Mouse (Mus musculus) CH12.LX (cell line): ENCODE measurements at regions not wholly inside any gene's neighbourhood (a gene's known extent, or its start where the extent isn't known, plus 50 kb on each side); places are given as distances from the start of the nearest gene placed in this dataset.
A peak's percentile ranks its signal among the peaks of the same experiment; 100 is the strongest.

Experiments
- DNase-seq: peaks from one replicate; pipeline ENCODE4 v3.0.0-alpha.2; 2013; ENCODE audit errors: extremely low read depth
- H3K27ac ChIP-seq: 2 replicates; pipeline ENCODE4 v1.5.1; 2012; ENCODE audit warnings: low read depth, mild to moderate bottlenecking, control low read depth, moderate library complexity; ENCODE audit not compliant: insufficient read depth
- H3K27me3 ChIP-seq: replicated peaks from 2 replicates; pipeline ENCODE3; 2012; ENCODE audit warnings: inconsistent platforms
- H3K36me3 ChIP-seq, 2 experiments: replicated peaks in 1 of 2; 2 replicates each; pipeline versions ENCODE3 to v1.6.1; 2012; ENCODE audit warnings: inconsistent platforms in 1 of 2, low read length in 1 of 2, mild to moderate bottlenecking in 1 of 2, mixed read lengths in 1 of 2, moderate library complexity in 1 of 2; ENCODE audit not compliant: control insufficient read depth in 1 of 2, insufficient read depth in 1 of 2
- H3K4me1 ChIP-seq, 2 experiments: 2 replicates each; pipeline ENCODE4 v1.6.1; 2012; ENCODE audit warnings: inconsistent platforms in 1 of 2, moderate library complexity in 1 of 2; ENCODE audit not compliant: insufficient read depth in 2 of 2, control insufficient read depth in 1 of 2
- H3K4me2 ChIP-seq: 2 replicates; pipeline ENCODE4 v1.6.1; 2012; ENCODE audit warnings: low read depth, mild to moderate bottlenecking, control low read depth; ENCODE audit not compliant: poor library complexity, insufficient read depth, severe bottlenecking
- H3K4me3 ChIP-seq, 3 experiments: fragments of 150-350 bp in 1 of 3; sonication (generic) in 1 of 3; replicated peaks in 1 of 3; 2 replicates each; pipeline versions ENCODE3 to v1.5.1; 2011 to 2012; ENCODE audit warnings: low read depth in 2 of 3, low read length in 2 of 3, mild to moderate bottlenecking in 2 of 3, moderate library complexity in 2 of 3, control low read depth in 1 of 3, improper control_type of control experiment in 1 of 3, inconsistent platforms in 1 of 3, mixed read lengths in 1 of 3; ENCODE audit not compliant: poor library complexity in 1 of 3
- H3K79me2 ChIP-seq: replicated peaks from 2 replicates; pipeline ENCODE4 v1.6.1; 2012; ENCODE audit warnings: mild to moderate bottlenecking, moderate library complexity; ENCODE audit not compliant: control insufficient read depth, poor library complexity, insufficient read depth, severe bottlenecking; ENCODE audit errors: extremely low read depth
- H3K9ac ChIP-seq: 2 replicates; pipeline ENCODE4 v1.6.1; 2012; ENCODE audit warnings: low read depth, mild to moderate bottlenecking, control low read depth, moderate library complexity; ENCODE audit not compliant: insufficient read depth
- H3K9me3 ChIP-seq: replicated peaks from 2 replicates; pipeline ENCODE3; 2012; ENCODE audit warnings: low read length, inconsistent platforms, mixed read lengths
- CHD1 ChIP-seq: IDR thresholded peaks from 2 replicates; pipeline ENCODE4 v1.6.1; 2012; ENCODE audit warnings: low read depth, low read length, improper control_type of control experiment, inconsistent platforms
- CHD2 ChIP-seq: IDR thresholded peaks from 2 replicates; pipeline ENCODE4 v1.6.1; 2011; ENCODE audit warnings: low read length, improper control_type of control experiment
- CTCF ChIP-seq, 2 experiments: IDR thresholded peaks in 1 of 2; conservative IDR thresholded peaks in 1 of 2; 2 replicates each; pipeline ENCODE4 v1.5.1; 2011 to 2012; ENCODE audit warnings: low read depth in 2 of 2, low read length in 2 of 2, improper control_type of control experiment in 1 of 2, inconsistent platforms in 1 of 2, mild to moderate bottlenecking in 1 of 2, moderate library complexity in 1 of 2
- ELF1 ChIP-seq: IDR thresholded peaks from 2 replicates; pipeline ENCODE4 v1.6.1; 2014; ENCODE audit warnings: low read depth, mild to moderate bottlenecking, inconsistent platforms, low read length, improper control_type of control experiment
- GABPA ChIP-seq: IDR thresholded peaks from 2 replicates; pipeline ENCODE4 v1.6.1; 2012; ENCODE audit warnings: low read depth, low read length, improper control_type of control experiment, inconsistent platforms; ENCODE audit not compliant: insufficient replicate concordance
- IRF4 ChIP-seq: IDR thresholded peaks from 2 replicates; pipeline ENCODE4 v1.6.1; 2014; ENCODE audit warnings: low read depth, mild to moderate bottlenecking, inconsistent platforms, low read length, improper control_type of control experiment
- JUN ChIP-seq: IDR thresholded peaks from 2 replicates; pipeline ENCODE4 v1.6.1; 2011; ENCODE audit warnings: low read depth, mild to moderate bottlenecking, low read length, improper control_type of control experiment, moderate library complexity; ENCODE audit not compliant: insufficient read depth
- JUND ChIP-seq: conservative IDR thresholded peaks from 2 replicates; pipeline ENCODE4 v1.6.1; 2011; ENCODE audit warnings: low read depth, low read length, improper control_type of control experiment
- KAT2A ChIP-seq: IDR thresholded peaks from 2 replicates; pipeline ENCODE4 v1.6.1; 2012; ENCODE audit warnings: low read length, improper control_type of control experiment, inconsistent platforms; ENCODE audit not compliant: insufficient replicate concordance
- MAFK ChIP-seq: IDR thresholded peaks from 2 replicates; pipeline ENCODE4 v1.6.1; 2011; ENCODE audit warnings: low read length, improper control_type of control experiment; ENCODE audit not compliant: insufficient replicate concordance
- MAX ChIP-seq: IDR thresholded peaks from 2 replicates; pipeline ENCODE4 v1.6.1; 2011; ENCODE audit warnings: low read length, improper control_type of control experiment
- MXI1 ChIP-seq: IDR thresholded peaks from 2 replicates; pipeline ENCODE4 v1.6.1; 2011; ENCODE audit warnings: mild to moderate bottlenecking, low read depth, low read length, improper control_type of control experiment
- NELFE ChIP-seq: IDR thresholded peaks from 2 replicates; pipeline ENCODE4 v1.6.1; 2011; ENCODE audit warnings: low read depth, low read length, improper control_type of control experiment
- PAX5 ChIP-seq: IDR thresholded peaks from 2 replicates; pipeline ENCODE4 v1.6.1; 2012; ENCODE audit warnings: low read length, inconsistent platforms, mixed read lengths
- POLR2A ChIP-seq: IDR thresholded peaks from 2 replicates; pipeline ENCODE4 v1.6.1; 2011; ENCODE audit warnings: low read depth, mild to moderate bottlenecking, improper control_type of control experiment, low read length
- POLR2AphosphoS2 ChIP-seq: IDR thresholded peaks from 2 replicates; pipeline ENCODE4 v1.6.1; 2011; ENCODE audit warnings: low read depth, low read length, improper control_type of control experiment
- RAD21 ChIP-seq: IDR thresholded peaks from 2 replicates; pipeline ENCODE4 v1.6.1; 2011; ENCODE audit warnings: low read depth, mild to moderate bottlenecking, low read length, improper control_type of control experiment, moderate library complexity
- RCOR1 ChIP-seq: conservative IDR thresholded peaks from 2 replicates; pipeline ENCODE4 v1.6.1; 2012; ENCODE audit warnings: low read depth, mild to moderate bottlenecking, inconsistent platforms, low read length, improper control_type of control experiment
- SIN3A ChIP-seq: IDR thresholded peaks from 2 replicates; pipeline ENCODE4 v1.6.1; 2012; ENCODE audit warnings: low read length, improper control_type of control experiment, inconsistent platforms
- SMC3 ChIP-seq: IDR thresholded peaks from 2 replicates; pipeline ENCODE4 v1.6.1; 2011; ENCODE audit warnings: low read depth, low read length, improper control_type of control experiment
- UBTF ChIP-seq: IDR thresholded peaks from 2 replicates; pipeline ENCODE4 v1.6.1; 2012; ENCODE audit warnings: low read depth, mild to moderate bottlenecking, inconsistent platforms, low read length, improper control_type of control experiment, moderate library complexity
- USF2 ChIP-seq: conservative IDR thresholded peaks from 2 replicates; pipeline ENCODE4 v1.6.1; 2011; ENCODE audit warnings: low read depth, low read length, improper control_type of control experiment
- ZC3H11A ChIP-seq: IDR thresholded peaks from 2 replicates; pipeline ENCODE4 v1.6.1; 2012; ENCODE audit warnings: low read depth, mild to moderate bottlenecking, inconsistent platforms, low read length, improper control_type of control experiment
- ZMIZ1 ChIP-seq: IDR thresholded peaks from 2 replicates; pipeline ENCODE4 v1.6.1; 2012; ENCODE audit warnings: low read depth, mild to moderate bottlenecking, inconsistent platforms, low read length, improper control_type of control experiment
- ZNF384 ChIP-seq: IDR thresholded peaks from 2 replicates; pipeline ENCODE4 v1.6.1; 2012; ENCODE audit warnings: low read depth, low read length, improper control_type of control experiment, inconsistent platforms
- dilution Hi-C: fragments of 300-500 bp; cut with MboI; formaldehyde crosslinking; loops from 2 replicates; pipeline ENCODE4 v1.14.3; 2020; ENCODE audit warnings: low sequenced_read_pairs; ENCODE audit not compliant: extremely low pct_unique_long_range_greater_than_20kb, extremely low pct_ligation_motif_present
- in situ Hi-C: fragments of 300-500 bp; cut with MboI; formaldehyde crosslinking; loops from 3 replicates; pipeline ENCODE4 v1.14.3; 2019; ENCODE audit warnings: low sequenced_read_pairs, low pct_ligation_motif_present, low pct_unique_long_range_greater_than_20kb, mixed read lengths

- no peak overlapping the region for H3K9ac ChIP-seq
- no peaks in the 10 kb centered on the region for H3K36me3 ChIP-seq
- H3K9me3 ChIP-seq, result no peaks in the 10 kb centered on the region
- TF ChIP-seq JUND (no peak), RAD21 (peak; percentile 47), CTCF (conservative IDR thresholded peaks at IDR 0.05 in 1 of 2, IDR thresholded peaks at IDR 0.05 in 1 of 2; ENCODE audit: low read depth in 2 of 2, low read length in 2 of 2) (peak; percentile 45 to 84; a peak in 3 of 4 replicates), RCOR1 (no peak), SMC3 (peak; percentile 89), CHD2 (peak; percentile 69)
- peaks cover 30% of the 10 kb centered on the region for H3K27me3 ChIP-seq
- in situ Hi-C loops (no loop called here), dilution Hi-C loops (no loop called here)
- peak overlapping the region; percentile 16; the same call in 1 of the 2 replicates for H3K4me2 ChIP-seq
- H3K79me2 ChIP-seq, result no peaks in the 10 kb centered on the region
- no peak overlapping the region for H3K4me3 ChIP-seq
- peaks cover 0 to 7% of the 10 kb centered on the region in 2 experiments; a peak in 2 of 4 replicates for H3K4me1 ChIP-seq
- H3K27ac ChIP-seq, result no peak overlapping the region
- peak; percentile 64 for DNase-seq
These were observed 218.7 kb upstream of the Camk1g start for GRCm38 (mm10) chr1:193588477-193589464.

GRCm38 (mm10) chr1:193587317-193587716, 217.2 kb upstream of the Camk1g start:
- H3K27me3 ChIP-seq, result peaks cover 31% of the 10 kb centered on the region
- no peak overlapping the region for H3K4me3 ChIP-seq
- H3K27ac ChIP-seq, result no peak overlapping the region
- peaks cover 0 to 7% of the 10 kb centered on the region in 2 experiments; a peak in 2 of 4 replicates for H3K4me1 ChIP-seq
- no peak overlapping the region for H3K4me2 ChIP-seq
- dilution Hi-C loops (no loop called here), in situ Hi-C loops (no loop called here)
- no peaks in the 10 kb centered on the region for H3K9me3 ChIP-seq
- no peak for DNase-seq
- H3K36me3 ChIP-seq, result no peaks in the 10 kb centered on the region
- TF ChIP-seq USF2, result no peak
- TF ChIP-seq POLR2A, result no peak
- no peak for TF ChIP-seq MAFK
- no peak for TF ChIP-seq SIN3A
- TF ChIP-seq MAX, result no peak
- no peak for TF ChIP-seq MXI1
- TF ChIP-seq NELFE, result no peak
- H3K79me2 ChIP-seq, result no peaks in the 10 kb centered on the region
- H3K9ac ChIP-seq, result no peak overlapping the region

DNA sequence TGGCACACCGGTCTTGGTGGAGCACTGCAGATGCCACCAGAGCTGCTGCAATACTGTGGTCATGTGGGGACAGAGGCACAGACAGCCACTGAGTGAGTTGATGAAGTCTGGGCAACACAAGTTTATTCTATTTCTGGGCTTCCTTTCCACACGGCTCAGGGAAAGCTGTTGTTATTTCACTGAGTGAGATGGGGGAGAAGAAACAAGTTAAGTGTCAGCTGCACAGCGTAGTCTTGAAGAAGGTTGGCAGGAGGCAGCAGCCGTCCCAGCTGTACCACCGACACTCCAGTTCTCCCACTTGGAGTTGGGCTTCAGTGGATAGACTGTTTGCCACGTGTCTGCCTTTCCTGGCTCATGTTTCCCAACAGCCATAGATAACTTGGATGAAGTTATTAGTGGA, 216.8 kb upstream of the Camk1g start:
- peaks cover 0 to 7% of the 10 kb centered on the region in 2 experiments; a peak in 2 of 4 replicates for H3K4me1 ChIP-seq
- in situ Hi-C loops (no loop called here), dilution Hi-C loops (no loop called here)
- H3K9me3 ChIP-seq, result no peaks in the 10 kb centered on the region
- H3K4me2 ChIP-seq, result no peak overlapping the region
- no peak overlapping the region for H3K9ac ChIP-seq
- no peaks in the 10 kb centered on the region for H3K79me2 ChIP-seq
- H3K4me3 ChIP-seq, result no peak overlapping the region
- no peaks in the 10 kb centered on the region for H3K36me3 ChIP-seq
- H3K27ac ChIP-seq, result no peak overlapping the region
- DNase-seq, result no peak
- peaks cover 31% of the 10 kb centered on the region for H3K27me3 ChIP-seq
- TF ChIP-seq UBTF (no peak), GABPA (no peak), CHD1 (no peak), POLR2AphosphoS2 (no peak), ZMIZ1 (no peak), KAT2A (no peak), JUND (no peak), JUN (no peak), MAFK (no peak), NELFE (no peak), PAX5 (no peak), ZNF384 (no peak), ZC3H11A (no peak), IRF4 (no peak), ELF1 (no peak), CTCF (conservative IDR thresholded peaks at IDR 0.05 in 1 of 2, IDR thresholded peaks at IDR 0.05 in 1 of 2; ENCODE audit: low read depth in 2 of 2, low read length in 2 of 2) (no peak)
